In the genomic region with DNA sequence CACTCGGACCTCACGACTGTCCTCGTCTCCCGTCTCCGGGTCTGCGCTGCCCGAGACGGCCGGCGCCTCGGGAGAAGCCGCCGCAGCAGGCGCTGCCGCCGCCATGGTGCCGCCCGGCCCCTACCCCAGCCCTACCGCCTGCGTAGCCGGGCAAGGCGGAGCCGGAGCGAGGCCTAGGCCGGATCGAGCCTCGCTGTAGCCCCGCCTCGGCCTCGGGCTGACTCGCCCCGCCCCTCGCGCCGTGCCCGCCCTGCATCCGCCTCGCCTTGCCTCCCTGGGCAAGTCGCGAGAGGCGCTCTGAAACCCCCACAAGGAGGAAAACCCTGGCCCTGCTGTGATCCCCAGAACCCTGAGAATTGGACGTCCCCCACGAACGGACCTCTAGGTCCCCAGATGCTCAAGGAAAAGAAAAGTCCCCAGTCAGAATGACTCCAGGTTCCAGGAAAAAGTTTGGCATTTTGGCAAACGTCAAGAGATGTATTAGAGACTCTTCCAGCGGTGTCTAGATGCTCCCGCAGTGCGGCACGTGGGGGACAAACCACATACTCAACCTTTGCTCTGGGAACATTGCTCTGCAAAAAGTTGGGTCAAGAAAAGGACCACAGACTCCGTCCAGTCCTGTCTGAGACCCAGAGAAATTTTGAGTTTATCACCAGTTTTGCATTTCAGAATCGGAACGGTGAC, we compare ENCODE assay signal across 8 mouse cellular contexts. TPM values are rescaled to one million over a fixed set of nuclear protein-coding genes. Genes with fewer than 3 reads are reported as not detected.
DNase-seq lines count a peak whose midpoint lies in the region; ATAC-seq and TF ChIP-seq lines count a peak whose summit lies in the region.

A gene (minus strand): TSS at position 229 of the 684 bp plus-strand sequence.

- peak within 1 kb of the TSS; percentile 96 for H3K27ac ChIP-seq in forebrain, embryonic 13.5 days
- H3K27ac ChIP-seq in neural tube, embryonic 15.5 days (replicated peaks): peak within 1 kb of the TSS; percentile 96

- WGBS in forebrain, embryonic 13.5 days: 3% methylated on average over 46 of the region's 52 CpGs
- 3% methylated on average over 52 of the region's 52 CpGs for WGBS in neural tube, embryonic 15.5 days

- no peak for TF ChIP-seq CTCF in E14TG2a.4 (conservative IDR thresholded peaks at IDR 0.05; ENCODE audit: low read length)

- no peaks in the 10 kb centered on the region for H3K9me3 ChIP-seq in E14TG2a.4 (ENCODE audit: low read length)
- H3K9me3 ChIP-seq in forebrain, embryonic 13.5 days (replicated peaks): no peaks in the 10 kb centered on the region
- no peaks in the 10 kb centered on the region for H3K9me3 ChIP-seq in neural tube, embryonic 15.5 days (replicated peaks)

- H3K9ac ChIP-seq in forebrain, embryonic 13.5 days: peak within 1 kb of the TSS; percentile 91
- H3K9ac ChIP-seq in neural tube, embryonic 15.5 days (replicated peaks): peak within 1 kb of the TSS; percentile 93

- no peaks in the 10 kb centered on the region for H3K36me3 ChIP-seq in E14TG2a.4 (ENCODE audit: insufficient read depth, low read length)
- H3K36me3 ChIP-seq in forebrain, embryonic 13.5 days (ENCODE audit: poor library complexity, severe bottlenecking): no peaks in the 10 kb centered on the region
- no peaks in the 10 kb centered on the region for H3K36me3 ChIP-seq in neural tube, embryonic 15.5 days

- H3K4me2 ChIP-seq in forebrain, embryonic 13.5 days: peak within 1 kb of the TSS; percentile 83
- H3K4me2 ChIP-seq in neural tube, embryonic 15.5 days: peak within 1 kb of the TSS; percentile 72

- intact Hi-C loops in heart, postnatal 10 days (cut with DNase I): loop anchor here (5.0 kb wide), 1 partner anchor 36 kb away; no protein-coding TSS in a partner anchor

- DNase-seq in c-Kit-positive CD71-positive TER-119-positive erythroid progenitor cells, embryonic 14.5 days (ENCODE audit: low spot score): peak; percentile 79
- DNase-seq in heart, postnatal 10 days: peak; percentile 94
- DNase-seq in layer of hippocampus, adult 11-12 months (ENCODE audit: low spot score): peak; percentile 88
- DNase-seq in lung, adult 18-20 months: peak; percentile 92 to 94
- DNase-seq in testis, postnatal 14 days (ENCODE audit: low spot score): peak; percentile 92

- peaks cover 28% of the 10 kb centered on the region for H3K4me1 ChIP-seq in E14TG2a.4 (replicated peaks; ENCODE audit: low read depth, low read length)
- H3K4me1 ChIP-seq in forebrain, embryonic 13.5 days: peaks cover 13% of the 10 kb centered on the region; the same call in 1 of the 2 replicates
- peaks cover 16% of the 10 kb centered on the region for H3K4me1 ChIP-seq in neural tube, embryonic 15.5 days

- H3K27me3 ChIP-seq in E14TG2a.4 (ENCODE audit: insufficient read depth, low read length): peaks cover 48% of the 10 kb centered on the region
- H3K27me3 ChIP-seq in forebrain, embryonic 13.5 days: peaks cover 9% of the 10 kb centered on the region
- 0 out of 2 replicates have a peak, but pooled peaks cover 3% of the 10 kb centered on the region for H3K27me3 ChIP-seq in neural tube, embryonic 15.5 days (replicated peaks)

- ATAC-seq in forebrain, embryonic 13.5 days: peak; percentile 99
- peak; percentile 98 for ATAC-seq in neural tube, embryonic 15.5 days (ENCODE audit: low FRiP score)

- peak within 1 kb of the TSS; percentile 86 for H3K4me3 ChIP-seq in E14TG2a.4 (replicated peaks; ENCODE audit: low read length)
- H3K4me3 ChIP-seq in forebrain, embryonic 13.5 days: peak within 1 kb of the TSS; percentile 79
- peak within 1 kb of the TSS; percentile 76 for H3K4me3 ChIP-seq in neural tube, embryonic 15.5 days (replicated peaks)

RNA-seq across cellular contexts. Expression of the gene that starts here (rescaled TPM):
- polyA plus RNA-seq in forebrain, embryonic 13.5 days (2015; fragmentation: Nextera tagmentation; extraction: Ambion mirVana): 16.0 TPM in 2 replicates
- 1 to 10 TPM; 7.6 to 8.3 TPM for total RNA-seq in heart, postnatal 10 days (2021)
- 18.7 and 19.5 TPM in 2 replicates for polyA plus RNA-seq in neural tube, embryonic 15.5 days (2015; fragmentation: Nextera tagmentation; extraction: Ambion mirVana)

Comparison
In these comparisons a context has a peak if more than half of its experiments do, and no peak if none do; other contexts are left out.
1. Peak in every context shown above with its lines: DNase-seq, ATAC-seq, H3K4me3 ChIP-seq and H3K27ac ChIP-seq.